Mouse (Mus musculus) neural tube, embryonic 14.5 days (tissue): ENCODE measurements around the gene Dnajc6. TPM values are rescaled to one million over a fixed set of nuclear protein-coding genes. Genes with fewer than 3 reads are reported as not detected.

ENCODE experiments used
- ATAC-seq: fragments of 200-750 bp; cut with Nextera tagmentation; 2 replicates; pipeline ENCODE4 v1.8.0; 2017; ENCODE audit warnings: low read depth, mild to moderate bottlenecking, moderate TSS enrichment, moderate library complexity
- H3K27ac ChIP-seq: fragments of 300-500 bp; sonication (generic); 2 replicates; pipeline ENCODE4 v1.5.1; 2014; ENCODE audit warnings: low read depth, mild to moderate bottlenecking, control low read depth, low read length, moderate library complexity, mixed read lengths
- H3K27me3 ChIP-seq: fragments of 300-500 bp; sonication (generic); 2 replicates; pipeline ENCODE4 v1.6.1; 2014; ENCODE audit warnings: low read length; ENCODE audit not compliant: control insufficient read depth, insufficient read depth
- H3K36me3 ChIP-seq: fragments of 300-500 bp; sonication (generic); 2 replicates; pipeline ENCODE4 v1.6.1; 2014; ENCODE audit warnings: low read length, mixed read lengths; ENCODE audit not compliant: control insufficient read depth, insufficient read depth
- H3K4me1 ChIP-seq: fragments of 300-500 bp; sonication (generic); 2 replicates; pipeline ENCODE4 v1.6.1; 2014; ENCODE audit warnings: low read length; ENCODE audit not compliant: control insufficient read depth, insufficient read depth
- H3K4me2 ChIP-seq: fragments of 300-500 bp; sonication (generic); 2 replicates; pipeline ENCODE4 v1.6.1; 2014; ENCODE audit warnings: mild to moderate bottlenecking, low read depth, low read length, control low read depth
- H3K4me3 ChIP-seq: fragments of 300-500 bp; sonication (generic); 2 replicates; pipeline ENCODE4 v1.5.1; 2014; ENCODE audit warnings: low read depth, low read length, control low read depth, mixed read lengths
- H3K9ac ChIP-seq: fragments of 300-500 bp; sonication (generic); replicated peaks from 2 replicates; pipeline ENCODE4 v1.6.1; 2014; ENCODE audit warnings: low read depth, mild to moderate bottlenecking, control low read depth, low read length, mixed read lengths
- H3K9me3 ChIP-seq: fragments of 300-500 bp; sonication (generic); 2 replicates; pipeline ENCODE4 v1.6.1; 2016; ENCODE audit warnings: low read length; ENCODE audit not compliant: control insufficient read depth
- WGBS: fragments of 180-500 bp; shearing (Covaris S2); extraction: QIAGEN DNeasy Blood & Tissue Kit; methylation state at CpG from one replicate; pipeline ENCODE4 v1.1.7; 2014; 5-methylcytosine and 5-hydroxymethylcytosine counted together
- polyA plus RNA-seq: library from polyadenylated mRNA; unstranded; fragments of >200 nt; fragmentation: Nextera tagmentation; extraction: Ambion mirVana; gene quantifications from 2 replicates; pipeline ENCODE4 v1.2.1, GENCODE M21; 2014

Gene Dnajc6
- polyA plus RNA-seq, 1 experiment from 2014 or later: 70.1 TPM

DNA sequence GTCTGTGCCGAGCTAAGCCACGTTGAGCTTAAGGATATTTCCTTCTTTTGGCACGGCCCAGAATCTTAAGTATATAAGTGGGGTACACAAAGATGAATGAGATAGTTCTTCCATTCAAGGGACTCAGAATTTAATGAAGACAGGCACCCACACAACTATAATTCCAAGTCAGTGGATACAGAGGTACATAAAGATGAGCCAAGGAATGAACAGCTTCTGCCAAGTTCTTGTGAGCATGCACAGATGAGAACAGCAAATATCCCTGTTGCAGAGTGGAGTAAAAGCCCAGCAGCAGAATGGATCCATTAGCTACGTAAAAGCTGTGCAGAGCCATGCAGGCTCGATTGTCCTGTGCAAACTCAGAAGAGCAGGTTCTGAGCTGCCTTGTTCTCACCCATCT lies 128.8 kb downstream of the Dnajc6 start:
- Histone ChIP-seq H3K27ac (no peak overlapping the region), H3K9me3 (no peaks in the 10 kb centered on the region), H3K36me3 (peaks cover 17% of the 10 kb centered on the region; the same call in 1 of the 2 replicates), H3K9ac (no peak overlapping the region), H3K27me3 (no peaks in the 10 kb centered on the region), H3K4me3 (no peak overlapping the region), H3K4me2 (no peak overlapping the region), H3K4me1 (no peaks in the 10 kb centered on the region)
- WGBS: 97% methylated on average over 5 of the region's 5 CpGs
- no peak for ATAC-seq

DNA sequence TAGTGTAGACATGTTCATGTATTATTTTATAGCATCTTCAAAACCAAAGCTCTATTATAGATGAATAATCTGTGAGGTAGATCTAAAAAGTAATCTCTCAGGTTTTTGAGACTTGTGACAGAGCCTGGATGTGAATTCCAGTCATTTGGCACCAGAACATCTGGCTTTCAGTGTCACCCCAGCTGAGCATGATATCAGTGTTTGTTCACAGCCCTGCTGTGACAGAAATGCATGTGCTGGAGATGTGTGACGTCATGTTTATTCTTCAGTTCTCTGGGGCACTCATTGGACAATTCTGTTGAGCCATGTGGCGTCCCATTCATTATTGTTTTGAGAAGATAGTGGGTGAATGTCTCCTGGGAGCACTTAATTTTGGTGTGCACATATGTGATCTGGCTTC lies 139.1 kb downstream of the Dnajc6 start:
- no peak for ATAC-seq
- 61% methylated on average over 2 of the region's 2 CpGs for WGBS
- Histone ChIP-seq H3K9me3 (no peaks in the 10 kb centered on the region), H3K27me3 (no peaks in the 10 kb centered on the region), H3K4me3 (no peak overlapping the region), H3K27ac (no peak overlapping the region), H3K4me1 (no peaks in the 10 kb centered on the region), H3K36me3 (peaks cover 10% of the 10 kb centered on the region; the same call in 1 of the 2 replicates), H3K9ac (no peak overlapping the region), H3K4me2 (no peak overlapping the region)

DNA sequence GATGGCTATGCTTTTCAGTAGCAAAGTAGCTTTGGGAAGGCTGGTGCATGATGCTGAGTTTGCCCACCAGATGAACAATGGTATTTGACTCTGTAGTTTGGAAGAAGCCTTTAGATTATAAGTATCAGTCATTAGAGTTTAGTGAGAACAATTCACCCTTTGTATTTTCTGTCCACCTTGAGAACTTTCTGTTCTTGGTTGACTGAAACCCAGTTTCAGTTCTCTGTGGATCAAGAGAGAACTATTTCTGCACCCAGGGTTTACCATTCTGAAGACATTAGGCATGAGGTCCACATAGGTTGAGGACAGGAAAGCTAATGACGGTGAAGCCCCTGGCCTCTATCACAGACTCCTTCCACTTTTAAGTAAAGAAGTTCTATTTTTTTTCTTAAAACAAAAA lies 141.0 kb downstream of the Dnajc6 start:
- H3K9me3 ChIP-seq: no peaks in the 10 kb centered on the region
- H3K27me3 ChIP-seq: no peaks in the 10 kb centered on the region
- no peaks in the 10 kb centered on the region for H3K4me1 ChIP-seq
- no peak overlapping the region for H3K9ac ChIP-seq
- H3K27ac ChIP-seq: no peak overlapping the region
- no peak for ATAC-seq
- no peak overlapping the region for H3K4me2 ChIP-seq
- H3K36me3 ChIP-seq: peaks cover 10% of the 10 kb centered on the region; the same call in 1 of the 2 replicates
- no peak overlapping the region for H3K4me3 ChIP-seq
- 93% methylated on average over 1 of the region's 1 CpGs for WGBS

DNA sequence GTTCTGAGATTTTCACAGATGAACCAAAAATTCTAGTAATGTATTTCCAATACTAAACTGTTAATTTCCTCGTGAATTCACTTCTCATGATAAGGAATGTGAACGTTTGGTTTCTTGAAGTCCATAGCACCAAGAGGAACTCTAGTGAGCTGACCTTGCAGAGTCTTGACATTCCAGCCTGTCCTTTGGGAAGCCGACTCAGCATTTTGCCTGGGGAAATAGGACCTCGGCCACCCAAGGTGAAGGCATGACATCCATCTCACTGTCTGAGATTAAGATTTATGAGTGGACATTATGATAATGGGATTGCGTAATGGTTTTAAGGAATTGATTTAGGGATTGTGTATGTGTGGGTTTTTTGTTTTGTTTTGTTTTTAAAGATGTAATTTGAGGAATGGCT lies 144.2 kb downstream of the Dnajc6 start:
- Histone ChIP-seq H3K36me3 (peaks cover 5% of the 10 kb centered on the region; the same call in 1 of the 2 replicates), H3K4me1 (no peaks in the 10 kb centered on the region), H3K9me3 (no peaks in the 10 kb centered on the region), H3K4me3 (no peak overlapping the region), H3K27me3 (no peaks in the 10 kb centered on the region), H3K9ac (no peak overlapping the region), H3K4me2 (no peak overlapping the region), H3K27ac (no peak overlapping the region)
- no peak for ATAC-seq
- WGBS: 74% methylated on average over 5 of the region's 5 CpGs

DNA sequence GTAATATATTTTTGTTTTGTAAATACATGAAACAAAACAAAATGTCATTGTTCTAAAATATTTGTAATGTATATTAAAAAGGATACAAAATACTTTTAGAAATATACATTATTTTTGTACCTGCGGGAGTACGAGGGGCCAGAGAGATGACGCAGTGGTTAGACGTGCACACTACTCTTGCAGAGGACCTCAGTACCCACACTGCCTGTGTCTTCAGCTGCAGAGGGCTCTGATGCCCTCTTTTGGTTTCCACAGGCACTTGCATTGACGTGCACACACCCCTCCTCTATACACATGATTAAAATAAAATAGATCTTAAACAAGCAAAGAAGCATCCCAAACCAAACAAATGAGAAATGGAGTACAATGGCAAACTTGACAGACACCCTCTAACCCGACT lies 146.3 kb downstream of the Dnajc6 start:
- Histone ChIP-seq H3K4me3 (no peak overlapping the region), H3K36me3 (peaks cover 5% of the 10 kb centered on the region; the same call in 1 of the 2 replicates), H3K4me2 (no peak overlapping the region), H3K4me1 (no peaks in the 10 kb centered on the region), H3K9ac (no peak overlapping the region), H3K27me3 (no peaks in the 10 kb centered on the region), H3K9me3 (no peaks in the 10 kb centered on the region), H3K27ac (no peak overlapping the region)
- ATAC-seq: no peak
- 82% methylated on average over 6 of the region's 6 CpGs for WGBS

DNA sequence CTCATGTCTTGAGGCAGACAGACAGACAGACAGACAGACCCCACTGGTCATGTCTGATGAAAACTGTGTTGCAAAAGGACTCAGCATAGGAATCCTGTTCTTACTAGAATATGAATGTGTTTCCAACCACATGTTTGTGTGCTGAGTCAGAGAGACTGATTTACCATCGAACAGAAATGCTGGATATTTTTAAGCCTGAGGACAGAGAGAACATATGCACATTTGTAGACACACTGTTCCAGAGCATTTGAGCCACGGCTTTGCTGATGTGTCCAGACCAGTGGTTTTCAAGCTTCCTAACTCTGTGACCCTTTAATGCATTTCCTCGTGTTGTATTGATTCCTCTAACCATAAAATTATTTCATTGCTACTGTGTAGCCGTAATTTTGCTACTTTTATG lies 146.8 kb downstream of the Dnajc6 start:
- 86% methylated on average over 4 of the region's 4 CpGs for WGBS
- no peak overlapping the region for H3K4me2 ChIP-seq
- H3K9me3 ChIP-seq: no peaks in the 10 kb centered on the region
- no peak overlapping the region for H3K4me3 ChIP-seq
- peaks cover 3% of the 10 kb centered on the region; the same call in 1 of the 2 replicates for H3K36me3 ChIP-seq
- ATAC-seq: no peak
- no peaks in the 10 kb centered on the region for H3K4me1 ChIP-seq
- H3K27me3 ChIP-seq: no peaks in the 10 kb centered on the region
- no peak overlapping the region for H3K27ac ChIP-seq
- no peak overlapping the region for H3K9ac ChIP-seq

DNA sequence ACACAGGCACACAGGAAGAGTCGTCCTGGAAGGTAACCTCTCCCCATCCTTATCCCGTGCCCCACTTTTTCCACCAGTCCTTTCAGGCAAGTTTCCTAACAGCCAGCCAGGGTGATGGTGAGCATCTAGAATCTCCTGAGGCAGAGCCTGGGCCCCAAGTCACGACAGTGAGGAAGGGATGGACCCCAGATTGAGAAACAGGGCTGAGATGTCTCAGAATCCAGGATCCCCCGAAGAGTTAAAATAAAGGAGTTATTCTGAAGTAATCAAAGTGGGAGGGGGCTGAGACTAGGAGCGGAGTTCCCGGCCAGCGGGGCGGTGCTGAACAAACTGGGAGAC lies 150.4 kb downstream of the Dnajc6 start:
- H3K9me3 ChIP-seq: no peaks in the 10 kb centered on the region
- H3K27ac ChIP-seq: peak overlapping the region; percentile 74
- H3K4me2 ChIP-seq: peak overlapping the region; percentile 54
- peak overlapping the region; percentile 35; the same call in 1 of the 2 replicates for H3K9ac ChIP-seq
- 1% methylated on average over 8 of the region's 8 CpGs for WGBS
- H3K4me1 ChIP-seq: peaks cover 9% of the 10 kb centered on the region; the same call in 1 of the 2 replicates
- peak overlapping the region; percentile 85 for H3K4me3 ChIP-seq
- no peaks in the 10 kb centered on the region for H3K36me3 ChIP-seq
- no peaks in the 10 kb centered on the region for H3K27me3 ChIP-seq
- no peak; the same call in 1 of the 2 replicates for ATAC-seq

DNA sequence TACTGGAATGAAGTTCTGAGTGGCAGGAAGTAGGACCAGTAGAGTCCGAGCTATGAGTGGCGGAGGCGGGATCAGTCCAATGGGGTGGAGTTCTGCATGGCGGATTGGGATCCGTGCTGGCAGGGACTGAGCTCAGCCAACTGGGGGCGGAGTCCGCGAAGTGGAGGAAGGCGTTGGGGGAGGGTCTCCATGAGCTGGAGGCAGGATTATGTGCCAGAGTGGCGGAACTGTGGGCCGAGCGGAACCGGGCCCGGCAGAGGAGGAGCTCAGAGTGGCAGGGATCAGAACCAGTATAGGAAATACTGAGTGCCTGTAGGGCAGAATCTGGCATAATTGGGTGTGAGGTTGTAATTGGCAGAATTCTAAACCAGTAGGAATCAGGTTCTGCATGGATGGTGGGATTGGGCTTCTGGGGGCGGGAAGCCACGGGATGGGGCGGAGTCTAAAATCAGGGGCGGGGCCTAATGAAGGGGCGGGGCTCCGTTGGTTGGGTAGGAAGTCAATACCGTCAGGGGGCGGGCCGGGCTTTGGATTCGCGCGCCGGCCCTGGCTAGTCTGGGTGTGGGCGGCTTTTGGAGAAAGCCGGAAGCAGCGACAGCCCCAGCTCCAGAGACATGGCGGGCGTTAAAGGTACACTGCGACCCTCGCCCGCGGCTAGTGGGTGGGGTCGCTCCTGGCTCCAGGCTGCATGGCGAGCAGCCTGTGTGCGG lies 150.9 kb downstream of the Dnajc6 start, which contains the start of gene Leprot:
Gene Leprot (plus strand): TSS at position 523 of the 710 bp plus-strand sequence.
- H3K27me3 ChIP-seq: no peaks in the 10 kb centered on the region
- H3K4me1 ChIP-seq: peaks cover 9% of the 10 kb centered on the region; the same call in 1 of the 2 replicates
- WGBS: under 1% methylated on average over 39 of the region's 39 CpGs
- no peaks in the 10 kb centered on the region for H3K9me3 ChIP-seq
- H3K9ac ChIP-seq: peak within 1 kb of the TSS; percentile 90
- peak; percentile 98 for ATAC-seq
- no peaks in the 10 kb centered on the region for H3K36me3 ChIP-seq
- H3K4me2 ChIP-seq: peak within 1 kb of the TSS; percentile 58
- peak within 1 kb of the TSS; percentile 85 for H3K4me3 ChIP-seq
- H3K27ac ChIP-seq: peak within 1 kb of the TSS; percentile 93

DNA sequence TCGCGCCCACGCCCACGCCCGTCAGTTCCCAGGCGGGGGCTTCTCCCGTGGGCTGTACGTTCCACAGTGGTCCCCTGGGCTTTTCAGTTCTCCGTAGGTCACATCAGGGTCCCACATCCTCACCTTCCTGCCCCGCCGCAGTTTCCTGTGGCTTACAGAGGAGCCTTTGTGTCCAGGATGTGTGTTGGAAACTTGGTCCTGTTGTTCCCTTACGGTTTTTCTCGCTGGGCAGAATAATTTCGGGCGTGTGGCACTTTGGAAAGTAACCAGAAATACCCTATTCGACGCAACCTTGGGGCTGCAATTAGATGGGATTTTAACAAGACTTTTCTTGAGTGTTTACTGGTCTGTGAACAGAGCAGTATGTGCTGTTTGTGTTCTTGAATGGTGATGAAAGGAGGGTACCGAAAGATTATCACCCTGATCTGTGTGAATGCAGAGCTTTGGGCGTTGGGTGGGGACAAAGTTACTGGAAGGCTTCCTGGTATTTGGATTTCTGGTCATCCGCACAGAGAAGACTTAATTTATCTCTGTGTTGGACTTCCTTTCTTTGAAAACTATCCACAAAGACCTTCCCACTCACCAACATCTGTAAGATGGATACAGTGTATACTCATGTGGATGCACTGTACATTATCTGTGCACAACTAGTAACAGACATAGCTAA lies 151.7 kb downstream of the Dnajc6 start:
- H3K36me3 ChIP-seq: no peaks in the 10 kb centered on the region
- WGBS: under 1% methylated on average over 20 of the region's 20 CpGs
- H3K27ac ChIP-seq: peak overlapping the region; percentile 93
- ATAC-seq: no peak; the same call in 1 of the 2 replicates
- H3K4me3 ChIP-seq: peak overlapping the region; percentile 85
- H3K4me2 ChIP-seq: peak overlapping the region; percentile 58
- peak overlapping the region; percentile 90 for H3K9ac ChIP-seq
- no peaks in the 10 kb centered on the region for H3K27me3 ChIP-seq
- no peaks in the 10 kb centered on the region for H3K9me3 ChIP-seq
- peaks cover 9% of the 10 kb centered on the region; the same call in 1 of the 2 replicates for H3K4me1 ChIP-seq
